Mouse (Mus musculus): Measurements from ENCODE around the gene Itga11. TPM values are rescaled to one million over a fixed set of nuclear protein-coding genes. Genes with fewer than 3 reads are reported as not detected.

Gene Itga11
- polyA plus RNA-seq, 1 experiment from 2014 or later: 3.0 TPM

- H3K4me3 ChIP-seq (ENCODE audit: low read depth, low read length): no peak overlapping the region
- WGBS: 84% methylated on average over 4 of the region's 4 CpGs
- ATAC-seq (ENCODE audit: low FRiP score): no peak
These were observed 19.2 kb downstream of the Itga11 start for GRCm38 (mm10) chr9:62696799-62697198.

GRCm38 (mm10) chr9:62707267-62707666 lies 29.6 kb downstream of the Itga11 start:
- Histone ChIP-seq H3K9me3 (ENCODE audit: control insufficient read depth, low read length) (no peaks in the 10 kb centered on the region), H3K9ac (ENCODE audit: low read depth, low read length) (no peak overlapping the region), H3K27ac (ENCODE audit: low read depth, low read length) (no peak overlapping the region), H3K4me2 (replicated peaks; ENCODE audit: low read depth, low read length) (no peak overlapping the region), H3K4me1 (replicated peaks; ENCODE audit: control insufficient read depth, insufficient read depth, low read length) (0 out of 2 replicates have a peak, but pooled peaks cover 2% of the 10 kb centered on the region), H3K36me3 (ENCODE audit: control insufficient read depth, insufficient read depth, low read length) (no peaks in the 10 kb centered on the region), H3K4me3 (ENCODE audit: low read depth, low read length) (no peak overlapping the region), H3K27me3 (ENCODE audit: control insufficient read depth, insufficient read depth, low read length) (no peaks in the 10 kb centered on the region)
- ATAC-seq (ENCODE audit: low FRiP score) (no peak), DNase-seq (ENCODE audit: low spot score) (no peak)
- 79% methylated on average over 4 of the region's 4 CpGs for WGBS

More at GRCm38 (mm10) chr9:62696799-62697198, 19.2 kb downstream of the Itga11 start:
- Histone ChIP-seq H3K36me3 (ENCODE audit: control insufficient read depth, insufficient read depth, low read length) (no peaks in the 10 kb centered on the region), H3K27me3 (ENCODE audit: control insufficient read depth, insufficient read depth, low read length) (no peaks in the 10 kb centered on the region), H3K27ac (ENCODE audit: low read depth, low read length) (no peak overlapping the region), H3K4me2 (replicated peaks; ENCODE audit: low read depth, low read length) (no peak overlapping the region), H3K4me1 (replicated peaks; ENCODE audit: control insufficient read depth, insufficient read depth, low read length) (no peaks in the 10 kb centered on the region), H3K9me3 (ENCODE audit: control insufficient read depth, low read length) (no peaks in the 10 kb centered on the region), H3K9ac (ENCODE audit: low read depth, low read length) (no peak overlapping the region)
- DNase-seq (ENCODE audit: low spot score): no peak

GRCm38 (mm10) chr9:62707870-62708269 lies 30.2 kb downstream of the Itga11 start:
- Histone ChIP-seq H3K4me3 (ENCODE audit: low read depth, low read length) (no peak overlapping the region), H3K27me3 (ENCODE audit: control insufficient read depth, insufficient read depth, low read length) (no peaks in the 10 kb centered on the region), H3K27ac (ENCODE audit: low read depth, low read length) (no peak overlapping the region), H3K36me3 (ENCODE audit: control insufficient read depth, insufficient read depth, low read length) (no peaks in the 10 kb centered on the region), H3K9me3 (ENCODE audit: control insufficient read depth, low read length) (no peaks in the 10 kb centered on the region), H3K4me1 (replicated peaks; ENCODE audit: control insufficient read depth, insufficient read depth, low read length) (0 out of 2 replicates have a peak, but pooled peaks cover 2% of the 10 kb centered on the region), H3K4me2 (replicated peaks; ENCODE audit: low read depth, low read length) (no peak overlapping the region), H3K9ac (ENCODE audit: low read depth, low read length) (no peak overlapping the region)
- ATAC-seq (ENCODE audit: low FRiP score) (no peak), DNase-seq (ENCODE audit: low spot score) (peak; percentile 29)
- WGBS: 47% methylated on average over 6 of the region's 6 CpGs

- H3K36me3 ChIP-seq (ENCODE audit: control insufficient read depth, insufficient read depth, low read length): no peaks in the 10 kb centered on the region
- no peak overlapping the region for H3K9ac ChIP-seq (ENCODE audit: low read depth, low read length)
- 96% methylated on average over 5 of the region's 5 CpGs for WGBS
- no peak for ATAC-seq (ENCODE audit: low FRiP score)
- H3K4me2 ChIP-seq (replicated peaks; ENCODE audit: low read depth, low read length): no peak overlapping the region
- DNase-seq (ENCODE audit: low spot score): no peak
- H3K9me3 ChIP-seq (ENCODE audit: control insufficient read depth, low read length): no peaks in the 10 kb centered on the region
- no peak overlapping the region for H3K4me3 ChIP-seq (ENCODE audit: low read depth, low read length)
- 0 out of 2 replicates have a peak, but pooled peaks cover 2% of the 10 kb centered on the region for H3K4me1 ChIP-seq (replicated peaks; ENCODE audit: control insufficient read depth, insufficient read depth, low read length)
- H3K27ac ChIP-seq (ENCODE audit: low read depth, low read length): no peak overlapping the region
- H3K27me3 ChIP-seq (ENCODE audit: control insufficient read depth, insufficient read depth, low read length): no peaks in the 10 kb centered on the region
These were observed 32.4 kb downstream of the Itga11 start for GRCm38 (mm10) chr9:62709983-62710382.

- no peak for ATAC-seq (ENCODE audit: low FRiP score)
- H3K27me3 ChIP-seq (ENCODE audit: control insufficient read depth, insufficient read depth, low read length): no peaks in the 10 kb centered on the region
These were observed 34.7 kb downstream of the Itga11 start for GRCm38 (mm10) chr9:62712374-62712773.

GRCm38 (mm10) chr9:62713040-62713439 lies 35.4 kb downstream of the Itga11 start:
- Histone ChIP-seq H3K4me3 (ENCODE audit: low read depth, low read length) (no peak overlapping the region), H3K27me3 (ENCODE audit: control insufficient read depth, insufficient read depth, low read length) (no peaks in the 10 kb centered on the region), H3K27ac (ENCODE audit: low read depth, low read length) (no peak overlapping the region), H3K9ac (ENCODE audit: low read depth, low read length) (no peak overlapping the region), H3K4me1 (replicated peaks; ENCODE audit: control insufficient read depth, insufficient read depth, low read length) (0 out of 2 replicates have a peak, but pooled peaks cover 2% of the 10 kb centered on the region), H3K36me3 (ENCODE audit: control insufficient read depth, insufficient read depth, low read length) (no peaks in the 10 kb centered on the region), H3K4me2 (replicated peaks; ENCODE audit: low read depth, low read length) (no peak overlapping the region), H3K9me3 (ENCODE audit: control insufficient read depth, low read length) (no peaks in the 10 kb centered on the region)
- ATAC-seq (ENCODE audit: low FRiP score) (no peak), DNase-seq (ENCODE audit: low spot score) (no peak)
- WGBS: 84% methylated on average over 8 of the region's 8 CpGs

More at GRCm38 (mm10) chr9:62712374-62712773, 34.7 kb downstream of the Itga11 start:
- H3K36me3 ChIP-seq (ENCODE audit: control insufficient read depth, insufficient read depth, low read length): no peaks in the 10 kb centered on the region
- no peak overlapping the region for H3K4me3 ChIP-seq (ENCODE audit: low read depth, low read length)
- H3K27ac ChIP-seq (ENCODE audit: low read depth, low read length): no peak overlapping the region
- 86% methylated on average over 6 of the region's 6 CpGs for WGBS
- no peak for DNase-seq (ENCODE audit: low spot score)
- H3K9me3 ChIP-seq (ENCODE audit: control insufficient read depth, low read length): no peaks in the 10 kb centered on the region
- no peak overlapping the region for H3K9ac ChIP-seq (ENCODE audit: low read depth, low read length)
- 0 out of 2 replicates have a peak, but pooled peaks cover 2% of the 10 kb centered on the region for H3K4me1 ChIP-seq (replicated peaks; ENCODE audit: control insufficient read depth, insufficient read depth, low read length)
- H3K4me2 ChIP-seq (replicated peaks; ENCODE audit: low read depth, low read length): no peak overlapping the region

GRCm38 (mm10) chr9:62714336-62714735 lies 36.7 kb downstream of the Itga11 start:
- ATAC-seq (ENCODE audit: low FRiP score) (no peak), DNase-seq (ENCODE audit: low spot score) (no peak)
- Histone ChIP-seq H3K4me2 (replicated peaks; ENCODE audit: low read depth, low read length) (no peak overlapping the region), H3K9ac (ENCODE audit: low read depth, low read length) (no peak overlapping the region), H3K36me3 (ENCODE audit: control insufficient read depth, insufficient read depth, low read length) (no peaks in the 10 kb centered on the region), H3K9me3 (ENCODE audit: control insufficient read depth, low read length) (no peaks in the 10 kb centered on the region), H3K4me1 (replicated peaks; ENCODE audit: control insufficient read depth, insufficient read depth, low read length) (no peaks in the 10 kb centered on the region), H3K27me3 (ENCODE audit: control insufficient read depth, insufficient read depth, low read length) (no peaks in the 10 kb centered on the region), H3K27ac (ENCODE audit: low read depth, low read length) (no peak overlapping the region), H3K4me3 (ENCODE audit: low read depth, low read length) (no peak overlapping the region)
- WGBS: 60% methylated on average over 3 of the region's 3 CpGs

- no peak overlapping the region for H3K4me3 ChIP-seq (ENCODE audit: low read depth, low read length)
- no peaks in the 10 kb centered on the region for H3K27me3 ChIP-seq (ENCODE audit: control insufficient read depth, insufficient read depth, low read length)
- H3K36me3 ChIP-seq (ENCODE audit: control insufficient read depth, insufficient read depth, low read length): no peaks in the 10 kb centered on the region
- no peaks in the 10 kb centered on the region for H3K4me1 ChIP-seq (replicated peaks; ENCODE audit: control insufficient read depth, insufficient read depth, low read length)
- no peak overlapping the region for H3K27ac ChIP-seq (ENCODE audit: low read depth, low read length)
- no peak for ATAC-seq (ENCODE audit: low FRiP score)
- H3K9ac ChIP-seq (ENCODE audit: low read depth, low read length): no peak overlapping the region
- DNase-seq (ENCODE audit: low spot score): no peak
- no peaks in the 10 kb centered on the region for H3K9me3 ChIP-seq (ENCODE audit: control insufficient read depth, low read length)
- WGBS: 43% methylated on average over 8 of the region's 8 CpGs
- H3K4me2 ChIP-seq (replicated peaks; ENCODE audit: low read depth, low read length): no peak overlapping the region
These were observed 40.4 kb downstream of the Itga11 start for GRCm38 (mm10) chr9:62717982-62718381.

GRCm38 (mm10) chr9:62721791-62722190 lies 44.2 kb downstream of the Itga11 start:
- 79% methylated on average over 2 of the region's 2 CpGs for WGBS
- no peak overlapping the region for H3K9ac ChIP-seq (ENCODE audit: low read depth, low read length)
- no peaks in the 10 kb centered on the region for H3K9me3 ChIP-seq (ENCODE audit: control insufficient read depth, low read length)
- H3K4me3 ChIP-seq (ENCODE audit: low read depth, low read length): no peak overlapping the region
- DNase-seq (ENCODE audit: low spot score) (peak; percentile 20), ATAC-seq (ENCODE audit: low FRiP score) (no peak)
- H3K27me3 ChIP-seq (ENCODE audit: control insufficient read depth, insufficient read depth, low read length): no peaks in the 10 kb centered on the region
- no peaks in the 10 kb centered on the region for H3K4me1 ChIP-seq (replicated peaks; ENCODE audit: control insufficient read depth, insufficient read depth, low read length)
- no peak overlapping the region for H3K4me2 ChIP-seq (replicated peaks; ENCODE audit: low read depth, low read length)
- no peak overlapping the region for H3K27ac ChIP-seq (ENCODE audit: low read depth, low read length)
- H3K36me3 ChIP-seq (ENCODE audit: control insufficient read depth, insufficient read depth, low read length): no peaks in the 10 kb centered on the region
